Mouse (Mus musculus): ENCODE data around the gene Usp48.
A peak's percentile ranks its signal among the peaks of the same experiment; 100 is the strongest.
"Not testable (repeated sequence)": the region's sequence is repeated elsewhere in the genome, so short reads cannot be mapped to it uniquely, and the experiment has no call there.

The Usp48 gene

DNA sequence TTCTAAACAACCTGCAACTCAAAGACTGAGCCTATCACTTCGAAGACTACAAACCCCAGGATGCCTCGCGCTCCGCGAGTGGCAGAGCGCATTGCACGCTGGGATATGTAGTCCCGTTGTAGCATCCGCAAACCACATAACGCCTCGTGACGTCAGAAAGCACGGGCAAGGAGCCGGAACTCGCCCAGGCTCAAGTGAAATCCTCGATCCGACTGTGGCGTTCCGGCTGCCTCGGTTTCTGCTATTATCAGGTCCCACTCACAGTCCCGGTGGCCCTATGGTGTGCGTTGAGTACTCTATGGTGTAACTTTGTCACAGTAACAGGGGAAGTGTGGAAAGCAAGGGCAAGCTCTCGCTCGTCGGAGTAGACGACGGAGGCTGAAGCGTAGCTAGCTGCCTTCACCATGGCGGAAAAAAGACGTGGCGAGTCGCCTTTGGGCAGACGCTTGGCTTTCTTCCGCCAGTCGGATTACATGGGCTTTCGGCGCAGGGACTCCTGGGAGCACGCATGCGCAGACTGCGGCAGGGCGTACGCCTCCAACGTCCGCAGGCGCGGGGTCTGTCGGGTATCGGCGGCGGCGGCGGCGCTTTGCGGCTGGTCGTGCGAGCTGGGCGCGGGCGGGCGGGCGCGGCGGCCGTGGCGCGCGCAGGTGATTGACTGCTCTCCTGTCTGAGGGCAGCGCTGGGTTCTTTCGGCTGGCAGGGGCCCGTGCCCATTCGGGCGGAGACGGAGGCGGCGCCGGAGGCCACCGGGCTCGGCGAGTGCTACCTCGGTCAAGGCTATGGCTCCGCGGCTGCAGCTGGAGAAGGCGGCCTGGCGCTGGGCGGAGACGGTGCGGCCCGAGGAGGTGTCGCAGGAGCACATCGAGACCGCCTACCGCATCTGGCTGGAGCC is at the start of gene Usp48:
Gene Usp48 (plus strand): TSS at position 155 of the 895 bp plus-strand sequence.
- peak; percentile 94 for DNase-seq (ENCODE audit: low read depth, low spot score)

DNA sequence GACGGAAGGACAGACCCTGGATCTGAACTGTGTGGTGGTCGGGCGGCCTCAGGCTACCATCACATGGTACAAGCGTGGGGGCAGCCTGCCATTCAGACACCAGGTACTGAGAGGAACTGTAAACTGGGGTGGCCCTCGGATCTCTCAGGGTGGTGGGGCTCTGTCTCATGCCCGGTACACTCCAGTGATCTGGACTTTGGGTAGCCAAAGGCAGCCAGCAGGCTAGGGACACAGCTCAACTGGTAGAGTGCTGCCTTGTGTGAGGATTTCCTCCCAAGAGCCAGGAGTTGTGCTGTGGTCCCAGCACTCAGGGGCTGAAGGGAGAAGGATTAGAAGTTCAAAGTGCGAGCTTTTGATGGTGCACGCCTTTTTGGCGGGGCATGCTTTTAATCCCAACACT is 48.0 kb upstream of the Usp48 start:
- no peak for DNase-seq (ENCODE audit: low read depth, low spot score)

DNA sequence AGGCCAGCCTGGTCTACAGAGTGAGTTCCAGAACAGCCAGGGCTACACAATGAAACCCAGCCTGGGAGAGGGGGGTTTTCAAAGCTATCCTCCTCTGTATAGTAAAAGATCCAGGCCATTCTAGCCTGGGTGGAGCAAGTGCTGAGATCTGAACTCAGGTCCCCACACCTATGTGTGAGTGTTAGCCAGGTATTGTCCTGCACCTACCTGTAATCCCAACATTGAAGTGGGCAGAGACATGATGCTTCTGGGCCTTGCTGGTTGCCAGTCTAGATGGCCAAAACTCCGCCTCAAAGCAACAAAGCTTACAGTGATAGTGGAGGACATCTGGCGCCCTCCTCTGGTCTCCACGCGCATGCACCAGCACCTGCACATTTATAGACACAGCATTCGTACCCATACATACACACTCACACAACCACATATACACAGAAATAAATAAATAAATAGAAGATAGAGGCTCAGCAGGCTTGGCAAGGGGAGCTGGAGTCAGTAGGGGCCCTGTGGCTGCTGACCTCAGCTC is 47.5 kb upstream of the Usp48 start:
- no peak for DNase-seq (ENCODE audit: low read depth, low spot score)

DNA sequence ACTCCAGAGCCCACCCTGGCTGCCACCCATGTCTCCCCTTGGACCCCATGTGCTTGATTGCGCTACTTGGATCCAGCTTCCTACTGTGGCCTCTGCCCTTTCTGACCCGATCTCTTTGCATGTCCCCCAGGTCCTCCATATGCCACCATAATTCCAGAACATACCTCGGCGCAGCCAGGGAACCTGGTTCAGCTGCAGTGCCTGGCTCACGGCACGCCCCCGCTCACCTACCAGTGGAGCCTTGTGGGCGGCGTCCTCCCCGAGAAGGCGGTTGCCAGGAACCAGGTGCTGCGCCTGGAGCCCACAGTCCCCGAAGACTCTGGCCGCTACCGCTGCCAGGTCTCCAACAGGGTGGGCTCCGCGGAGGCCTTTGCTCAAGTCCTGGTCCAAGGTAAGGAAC is 40.1 kb upstream of the Usp48 start:
- no peak for DNase-seq (ENCODE audit: low read depth, low spot score)

DNA sequence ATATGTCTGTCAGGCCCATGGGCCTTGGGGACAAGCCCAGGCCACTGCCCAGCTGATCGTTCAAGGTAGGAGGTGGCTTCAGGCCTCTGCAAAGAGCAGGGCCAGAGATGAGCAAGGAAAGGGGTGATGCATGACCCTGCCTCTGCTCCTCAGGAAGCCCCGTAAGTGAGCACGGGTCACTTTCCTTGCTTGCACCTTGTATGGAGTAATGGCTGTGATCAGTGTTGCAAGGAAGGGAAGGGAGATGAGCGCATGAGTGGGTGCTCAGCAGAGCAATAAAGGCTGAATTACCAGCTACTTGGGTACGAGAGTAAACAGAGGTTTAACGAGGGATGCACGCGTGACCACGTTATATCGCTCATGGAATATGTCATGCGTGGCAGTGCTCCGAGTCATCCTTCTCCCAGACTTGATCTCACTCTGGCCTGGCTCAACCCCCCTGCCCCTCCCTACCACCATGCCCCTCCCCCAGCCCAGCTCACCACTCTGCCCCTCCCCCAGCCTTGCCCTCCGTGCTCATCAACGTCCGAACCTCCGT is 36.8 kb upstream of the Usp48 start:
- no peak for DNase-seq (ENCODE audit: low read depth, low spot score)

DNA sequence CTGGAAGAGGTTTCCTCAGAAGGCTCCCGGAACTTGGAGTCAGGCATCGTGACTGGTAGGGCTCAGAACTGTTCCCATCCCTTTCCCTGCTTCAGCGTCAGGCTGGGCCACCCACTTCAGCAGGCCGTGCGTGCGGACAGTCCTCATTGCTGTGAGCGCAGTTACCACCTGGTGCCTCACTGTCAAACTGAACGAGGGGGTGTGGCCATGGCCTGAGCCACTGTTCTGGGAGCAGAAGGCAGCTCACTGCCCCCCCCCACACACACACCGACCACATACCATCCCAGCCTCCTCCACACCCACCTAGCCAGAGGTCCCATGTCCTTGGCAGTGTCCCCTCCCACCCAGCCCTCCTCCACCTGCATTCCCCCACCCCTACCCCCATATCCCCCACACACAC is 23.7 kb upstream of the Usp48 start:
- no peak for DNase-seq (ENCODE audit: low read depth, low spot score)

DNA sequence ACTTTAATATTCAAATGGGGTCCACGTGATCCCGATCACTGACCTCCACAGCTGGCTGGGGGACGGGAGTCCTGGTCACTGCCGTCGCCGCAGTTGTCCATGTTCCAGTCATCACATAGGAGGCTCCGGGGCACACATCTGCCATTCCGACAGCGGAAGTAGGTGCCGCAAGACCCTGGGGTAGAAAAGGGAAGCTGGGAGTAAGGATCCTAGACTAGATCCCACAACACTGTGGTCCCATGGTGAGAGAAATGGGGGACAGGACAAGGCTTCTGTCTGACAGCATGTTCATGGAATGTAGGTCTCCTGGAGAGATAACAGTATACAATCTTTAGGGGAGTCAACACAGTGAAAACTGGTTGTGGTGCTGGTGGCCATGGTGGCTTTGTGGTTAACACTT is 19.1 kb upstream of the Usp48 start, which contains the start of gene Ldlrad2:
Gene Ldlrad2 (minus strand): TSS at position 101 of the 400 bp plus-strand sequence.
- no peak for DNase-seq (ENCODE audit: low read depth, low spot score)

DNA sequence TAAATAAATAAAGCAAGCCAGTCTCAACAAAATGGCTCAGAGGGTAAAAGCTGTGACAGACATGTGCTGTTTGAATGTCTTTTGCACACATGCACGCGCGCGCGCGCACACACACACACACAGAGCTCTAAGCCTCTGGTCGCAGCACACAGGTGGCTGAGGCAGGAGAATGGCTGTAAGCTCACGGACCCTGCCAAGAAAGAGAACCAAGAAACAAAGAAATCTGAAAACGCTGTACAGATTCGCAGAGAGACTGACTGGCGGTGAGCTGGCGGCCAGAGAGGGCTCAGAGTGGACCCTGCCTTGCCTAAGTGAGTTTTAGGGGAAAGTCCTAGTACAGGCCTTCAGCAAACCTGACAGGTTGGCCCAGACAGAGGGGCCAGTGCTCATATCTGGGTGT is 16.1 kb upstream of the Usp48 start:
- DNase-seq (ENCODE audit: low read depth, low spot score) = no peak

DNA sequence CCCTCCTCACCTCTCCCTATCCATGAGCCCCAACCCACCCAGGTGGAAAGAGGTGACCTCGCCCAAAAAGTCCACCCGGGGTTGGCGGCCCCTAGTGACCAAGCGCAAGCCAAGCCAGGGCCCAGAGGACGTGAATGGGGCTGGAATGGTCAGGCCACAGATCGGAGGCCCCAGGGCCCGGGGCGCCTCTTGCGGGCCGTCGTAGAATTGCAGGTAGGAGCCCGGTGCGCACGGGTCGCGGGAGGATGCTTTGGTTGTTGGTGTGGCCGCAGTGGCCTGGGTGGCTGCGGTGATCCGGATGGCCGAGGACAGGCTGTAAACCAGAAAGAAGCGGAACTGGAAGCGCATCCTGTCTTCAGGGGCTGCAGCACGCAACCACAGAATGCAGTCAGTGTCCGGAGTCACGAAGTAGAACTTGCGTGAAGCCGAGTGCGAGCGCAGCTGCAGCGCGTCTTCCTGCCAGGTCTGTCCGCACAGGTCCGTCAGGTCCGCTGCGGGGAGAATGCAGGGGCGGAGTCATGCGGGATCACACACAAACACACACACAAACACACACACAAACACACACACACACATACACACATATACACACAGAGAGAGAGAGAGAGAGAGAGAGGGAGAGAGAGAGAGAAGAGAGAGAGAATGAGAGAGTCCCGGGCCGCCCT is 15.2 kb upstream of the Usp48 start:
- no peak for DNase-seq (ENCODE audit: low read depth, low spot score)

DNA sequence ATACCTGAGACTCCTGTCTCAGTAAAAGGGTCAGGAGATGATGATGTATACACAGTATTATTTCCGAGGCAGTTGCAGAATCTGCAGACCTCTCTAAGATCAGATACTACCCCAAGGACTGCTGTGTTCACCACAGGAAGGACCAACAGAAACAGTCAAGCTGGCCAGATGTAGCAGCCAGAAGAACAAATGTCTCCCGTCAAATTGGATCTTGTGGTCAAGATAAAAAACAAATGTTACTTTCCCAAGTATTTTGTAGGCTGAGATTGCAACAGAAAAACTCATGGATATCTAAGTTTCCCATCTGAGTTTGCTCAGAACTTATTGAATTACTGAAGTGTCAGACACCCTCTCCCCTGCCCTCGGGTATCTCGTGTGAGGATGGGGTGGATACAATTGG is 13.8 kb upstream of the Usp48 start:
- no peak for DNase-seq (ENCODE audit: low read depth, low spot score)

DNA sequence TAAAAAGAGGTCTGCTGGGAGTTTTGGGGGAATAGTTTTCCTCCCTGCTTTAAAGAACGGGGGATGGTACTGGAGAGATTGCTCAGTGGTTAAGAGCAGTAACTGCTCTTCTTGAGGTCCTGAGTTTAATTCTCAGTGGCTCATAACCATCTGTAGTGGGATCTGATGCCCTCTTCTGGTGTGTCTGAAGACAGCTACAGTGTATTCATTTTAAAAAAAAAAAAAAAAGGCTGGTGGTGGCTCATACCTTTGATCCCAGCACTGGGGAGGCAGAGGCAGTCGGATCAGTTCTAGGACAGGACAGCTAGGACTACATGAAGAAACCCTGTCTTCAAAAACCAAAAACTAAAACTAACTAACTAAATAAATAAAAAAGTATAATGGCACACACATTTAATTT is 13.3 kb upstream of the Usp48 start:
- DNase-seq (ENCODE audit: low read depth, low spot score) = no peak

DNA sequence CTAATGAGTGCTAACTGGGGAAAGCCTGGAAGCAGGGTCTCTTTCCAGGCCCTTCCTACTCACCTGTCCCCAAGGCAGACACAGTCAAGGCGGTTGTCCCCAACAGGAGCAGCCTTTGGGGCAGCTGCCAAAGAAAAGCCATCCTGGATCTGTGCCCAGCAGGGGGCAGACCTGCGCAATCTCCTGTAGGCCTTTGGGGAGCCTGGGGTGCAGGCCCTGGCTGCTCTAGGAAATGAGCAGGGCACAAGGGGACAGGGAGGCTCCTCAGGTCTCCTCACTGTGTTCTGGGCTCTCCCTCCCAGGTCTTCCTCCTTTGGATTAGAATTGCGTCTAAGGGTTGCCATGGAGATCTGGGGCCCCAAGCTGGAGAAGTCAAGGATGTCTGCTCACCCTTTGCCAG is 11.7 kb upstream of the Usp48 start:
- peak; percentile 19 for DNase-seq (ENCODE audit: low read depth, low spot score)

DNA sequence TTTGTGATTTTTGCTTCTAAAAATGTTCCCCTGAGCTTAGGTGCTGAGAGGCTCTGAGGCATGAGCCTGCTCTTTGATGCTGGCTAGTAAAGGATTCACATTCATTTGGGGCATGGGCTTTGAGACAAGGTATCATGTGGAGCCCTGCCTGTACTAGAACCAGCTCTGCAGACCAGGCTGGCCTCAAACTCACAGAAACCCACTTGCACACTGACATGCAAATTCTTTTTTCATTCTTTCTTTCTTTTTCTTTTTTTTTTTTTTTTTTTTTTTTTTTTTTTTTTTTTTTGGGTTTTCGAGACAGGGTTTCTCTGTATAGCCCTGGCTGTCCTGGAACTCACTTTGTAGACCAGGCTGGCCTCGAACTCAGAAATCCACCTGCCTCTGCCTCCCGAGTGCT is 4.5 kb upstream of the Usp48 start:
- not testable (repeated sequence) for DNase-seq (ENCODE audit: low read depth, low spot score)

DNA sequence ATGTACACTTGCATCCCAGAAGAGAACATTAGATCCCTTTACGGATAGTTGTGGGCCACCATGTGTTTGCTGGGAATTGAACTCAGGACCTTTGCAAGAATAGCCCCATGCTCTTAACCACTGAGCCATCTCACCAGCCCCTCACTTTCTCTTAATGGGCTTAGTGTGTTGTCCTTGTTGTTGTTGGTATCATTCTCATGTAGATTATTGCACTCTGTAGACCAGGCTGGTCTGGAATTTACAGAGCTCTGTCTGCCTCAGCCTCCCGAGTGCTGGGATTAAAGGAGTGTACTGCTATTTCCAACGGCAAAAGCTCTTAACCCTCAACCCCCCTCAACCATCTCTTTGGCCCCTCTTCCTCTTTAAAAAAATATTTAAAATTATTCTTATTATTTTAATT is 4.0 kb upstream of the Usp48 start:
- no peak for DNase-seq (ENCODE audit: low read depth, low spot score)

DNA sequence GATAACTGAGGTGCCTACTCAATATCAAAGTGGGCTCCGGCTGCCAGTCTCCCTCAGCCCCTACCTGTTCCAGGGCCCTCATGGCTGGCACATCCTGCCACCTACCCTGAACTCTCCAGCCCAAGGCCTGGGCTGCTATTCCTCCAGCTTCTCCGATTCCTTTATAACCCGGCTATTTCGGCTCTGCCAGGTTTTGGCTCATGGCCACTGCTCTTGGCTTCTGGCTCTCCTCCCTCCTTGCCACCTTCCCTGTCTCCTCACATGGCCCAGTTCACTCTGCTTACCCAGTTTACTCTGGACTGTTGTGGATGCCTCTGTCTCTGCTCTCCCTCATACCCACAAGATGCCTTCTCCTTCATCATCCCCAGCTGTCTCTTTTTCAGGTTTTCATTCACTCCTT is 2.6 kb upstream of the Usp48 start:
- DNase-seq (ENCODE audit: low read depth, low spot score) = no peak

DNA sequence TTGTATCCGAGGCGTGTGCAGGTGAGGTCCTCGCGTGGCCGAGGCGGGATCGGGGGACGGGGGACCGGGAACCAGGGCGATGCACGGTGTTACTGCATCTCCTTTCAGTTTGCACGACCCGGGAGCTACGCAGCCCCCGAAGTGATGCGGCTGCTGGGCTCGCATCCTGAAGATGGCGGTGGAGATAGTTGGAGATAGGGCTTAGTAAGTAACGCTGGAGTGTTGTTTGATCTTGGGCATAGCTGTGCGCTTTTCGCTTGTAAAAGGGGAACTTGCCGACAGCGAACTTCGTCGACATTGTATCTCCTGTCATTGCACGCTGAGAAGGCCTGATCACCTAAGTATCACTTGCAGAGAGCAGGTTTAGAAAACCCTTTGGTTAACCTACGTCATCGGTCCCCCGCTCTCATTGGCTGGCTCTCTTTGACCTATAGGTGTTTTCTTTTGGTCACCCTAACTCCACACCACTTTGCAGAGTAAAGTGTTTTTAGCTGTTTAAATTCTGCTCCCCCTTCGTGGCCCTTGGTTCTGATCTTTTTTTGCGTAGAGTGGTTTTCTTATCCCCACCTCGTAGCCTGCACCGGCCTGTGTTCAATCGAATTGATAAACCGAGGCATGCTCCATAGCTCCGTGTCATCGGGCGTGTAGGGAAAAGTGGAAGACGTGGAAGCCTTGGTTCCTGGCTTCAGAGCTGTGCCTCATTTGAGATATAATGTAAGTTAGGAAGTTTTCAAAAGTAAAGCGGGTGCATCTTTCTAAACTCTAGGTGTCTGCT is 1.1 kb downstream of the Usp48 start:
- DNase-seq (ENCODE audit: low read depth, low spot score) = peak; percentile 56

DNA sequence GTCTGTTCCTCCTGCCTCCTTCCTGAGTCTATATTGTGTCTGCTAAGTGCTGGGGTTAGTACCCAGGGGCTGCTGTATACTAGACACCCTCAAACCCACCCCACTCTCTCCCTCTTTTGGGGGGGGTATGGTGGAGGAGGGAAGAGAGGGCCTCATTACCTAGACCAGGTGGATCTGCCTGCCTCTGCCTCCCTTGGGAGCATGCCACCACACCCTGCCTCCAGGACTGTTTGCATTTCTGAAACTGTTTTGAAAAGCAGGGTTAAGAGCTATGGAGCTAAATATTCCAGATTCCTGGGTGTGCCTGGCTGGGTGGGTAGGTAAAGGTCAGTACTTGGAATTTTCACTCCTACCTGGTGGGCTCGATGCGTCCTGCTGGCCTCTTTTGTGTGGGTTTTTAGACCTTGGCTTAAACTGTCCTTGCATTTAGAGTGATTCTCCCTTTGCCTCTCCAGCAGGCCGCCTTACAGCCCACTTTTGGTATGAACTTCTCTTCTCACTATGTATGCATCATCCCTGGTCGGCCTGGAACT is 3.6 kb downstream of the Usp48 start:
- DNase-seq (ENCODE audit: low read depth, low spot score) = no peak

DNA sequence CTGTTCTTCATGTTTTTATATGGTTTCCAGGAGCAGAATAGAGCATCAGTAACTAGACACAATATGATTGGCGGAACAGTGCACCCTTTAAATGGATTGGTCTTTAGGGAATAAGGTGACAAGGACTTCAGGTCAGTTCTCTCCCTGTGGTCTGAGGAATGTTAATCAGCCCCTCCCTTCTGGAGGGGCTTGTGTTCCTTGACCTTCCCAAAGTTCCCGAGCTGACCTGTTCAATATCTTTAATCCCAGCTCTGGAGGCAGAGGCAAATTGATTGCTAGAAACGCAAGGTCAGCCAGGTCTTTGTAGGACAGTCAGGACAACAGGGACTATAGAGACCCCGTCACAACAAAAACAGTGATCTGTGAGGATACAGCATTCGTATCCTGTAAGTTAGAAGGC is 5.0 kb downstream of the Usp48 start:
- no peak for DNase-seq (ENCODE audit: low read depth, low spot score)

DNA sequence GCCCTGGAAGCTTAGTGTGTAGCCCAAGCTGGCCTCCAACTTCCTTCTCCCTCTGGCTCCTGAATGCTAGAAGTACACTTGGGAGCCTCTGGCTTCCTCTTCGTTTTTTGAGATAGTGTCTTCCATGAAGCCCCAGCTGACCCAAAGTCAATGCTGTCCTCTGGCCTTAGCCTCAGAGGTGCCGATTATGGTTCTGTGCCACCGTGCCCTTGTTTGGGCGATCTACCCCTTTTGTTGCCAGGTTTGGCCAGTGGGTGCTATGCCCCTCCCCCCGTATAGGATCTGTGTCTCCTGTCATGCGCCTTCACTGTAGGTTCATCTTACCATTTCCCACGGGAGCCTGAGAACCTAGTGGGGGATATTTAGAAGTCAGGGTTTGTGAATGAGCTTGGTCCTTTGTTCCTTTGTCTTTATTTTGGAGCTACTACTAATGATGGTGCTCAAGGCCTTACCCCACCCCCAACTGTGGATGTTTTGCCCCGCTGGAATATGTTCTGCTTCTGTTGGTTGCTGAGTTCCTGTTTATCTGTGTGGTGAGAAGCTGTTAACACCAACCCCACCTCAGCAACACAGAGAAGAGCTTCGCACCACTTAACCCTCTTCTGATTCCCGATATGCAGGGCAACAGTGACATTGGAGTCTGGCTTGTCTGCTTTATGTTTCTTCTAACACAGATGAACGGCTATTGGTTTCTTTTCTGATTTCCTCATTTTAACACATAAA is 10.1 kb downstream of the Usp48 start:
- DNase-seq (ENCODE audit: low read depth, low spot score) = no peak

DNA sequence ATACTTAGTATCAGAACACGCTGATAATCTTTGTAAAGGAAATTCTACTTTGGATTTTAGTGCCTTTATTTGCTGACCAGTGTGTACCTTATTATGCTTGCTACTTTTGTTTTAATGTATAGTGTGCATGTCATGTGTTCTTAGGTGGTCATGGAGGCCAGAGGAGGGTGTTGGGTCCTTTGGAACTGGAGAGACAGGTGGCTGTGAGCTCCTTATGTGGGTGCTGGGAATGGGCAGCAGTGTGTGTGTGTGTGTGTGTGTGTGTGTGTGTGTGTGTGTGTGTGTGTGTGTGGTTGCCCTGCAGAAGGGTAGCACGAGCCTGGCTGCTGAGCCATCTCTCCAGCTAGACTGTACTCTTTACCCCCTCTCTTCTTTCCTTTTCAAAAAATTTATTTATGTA is 13.5 kb downstream of the Usp48 start:
- no peak for DNase-seq (ENCODE audit: low read depth, low spot score)

DNA sequence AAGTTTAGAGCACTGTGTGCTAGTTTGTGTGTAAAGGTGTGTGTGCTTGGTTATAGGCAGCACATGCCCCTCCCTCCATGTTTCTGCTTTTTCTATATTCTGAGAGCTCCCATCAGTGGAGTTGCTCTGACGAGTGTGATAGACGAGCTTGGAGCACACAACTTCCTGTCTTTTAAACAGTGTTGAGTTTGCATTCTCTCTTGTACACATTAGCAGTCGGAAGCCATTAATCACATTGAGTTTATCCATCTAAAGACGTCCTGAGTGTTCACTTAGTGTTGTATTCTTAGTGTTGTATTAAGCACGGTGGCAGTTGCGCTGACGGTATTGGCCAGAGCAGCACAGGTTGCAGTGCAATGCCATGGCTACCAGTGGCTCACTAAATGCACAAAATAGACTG is 15.7 kb downstream of the Usp48 start:
- no peak for DNase-seq (ENCODE audit: low read depth, low spot score)
